Mouse (Mus musculus): ENCODE measurements around the gene Nlgn2. TPM values are rescaled to one million over a fixed set of nuclear protein-coding genes. Genes with fewer than 3 reads are reported as not detected.

Gene Nlgn2
- polyA plus RNA-seq, 1 experiment from 2014 or later: 31.3 TPM

DNA sequence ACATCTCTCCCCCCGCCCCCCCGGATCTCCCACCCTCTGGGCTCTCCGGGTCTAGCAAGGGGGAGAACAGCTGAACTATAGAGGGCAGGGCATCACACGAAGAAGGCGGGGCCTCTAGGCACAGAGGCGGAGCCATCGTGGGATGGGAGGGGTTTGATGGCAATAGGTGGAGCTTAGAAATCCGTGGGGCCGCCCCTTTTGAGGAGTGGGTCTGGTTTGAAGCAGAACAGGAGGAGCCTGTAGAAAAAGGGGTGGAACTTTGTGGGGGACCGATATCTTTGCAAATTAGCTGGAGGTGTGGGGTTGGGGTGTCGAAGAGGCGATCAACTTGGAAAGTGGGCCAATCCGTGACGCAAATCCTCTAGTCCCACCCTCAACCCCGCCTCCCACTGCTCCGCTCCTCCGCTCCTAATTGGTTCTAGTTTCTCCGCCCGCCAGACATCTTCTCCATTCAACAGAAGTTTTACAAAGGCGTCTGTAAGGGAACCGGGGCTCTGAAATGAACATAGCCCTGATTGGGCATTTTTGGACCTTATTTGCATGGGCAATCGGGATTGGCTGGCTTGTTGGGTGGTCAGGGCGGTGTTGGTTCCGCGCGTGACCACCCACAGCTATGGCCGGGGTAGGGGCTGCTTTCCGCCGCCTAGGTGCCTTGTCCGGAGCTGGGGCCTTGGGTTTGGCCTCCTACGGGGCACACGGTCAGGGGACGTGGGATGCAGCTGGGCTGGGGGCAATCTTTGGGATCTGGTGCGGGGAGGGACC lies 549 bp upstream of the Nlgn2 start, which contains the start of gene Tmem256:
Tmem256 (plus strand) TSS at position 563 of the 762 bp plus-strand sequence.
- Histone ChIP-seq H3K9me3 (ENCODE audit: control insufficient read depth, low read length) (no peaks in the 10 kb centered on the region), H3K4me2 (ENCODE audit: low read depth, low read length) (peak within 1 kb of the TSS; percentile 98), H3K27ac (ENCODE audit: low read depth, low read length) (peak within 1 kb of the TSS; percentile 97), H3K27me3 (ENCODE audit: control insufficient read depth, insufficient read depth, low read length) (no peaks in the 10 kb centered on the region), H3K4me3 (ENCODE audit: low read depth, low read length) (peak within 1 kb of the TSS; percentile 92), H3K9ac (replicated peaks; ENCODE audit: low read depth, low read length) (peak within 1 kb of the TSS; percentile 93), H3K36me3 (ENCODE audit: control insufficient read depth, insufficient read depth, low read length) (peaks cover 8% of the 10 kb centered on the region), H3K4me1 (ENCODE audit: control insufficient read depth, insufficient read depth, low read length) (peaks cover 29% of the 10 kb centered on the region)
- peak; percentile 89 for ATAC-seq (ENCODE audit: low read depth)
- 0% methylated on average over 34 of the region's 34 CpGs for WGBS

DNA sequence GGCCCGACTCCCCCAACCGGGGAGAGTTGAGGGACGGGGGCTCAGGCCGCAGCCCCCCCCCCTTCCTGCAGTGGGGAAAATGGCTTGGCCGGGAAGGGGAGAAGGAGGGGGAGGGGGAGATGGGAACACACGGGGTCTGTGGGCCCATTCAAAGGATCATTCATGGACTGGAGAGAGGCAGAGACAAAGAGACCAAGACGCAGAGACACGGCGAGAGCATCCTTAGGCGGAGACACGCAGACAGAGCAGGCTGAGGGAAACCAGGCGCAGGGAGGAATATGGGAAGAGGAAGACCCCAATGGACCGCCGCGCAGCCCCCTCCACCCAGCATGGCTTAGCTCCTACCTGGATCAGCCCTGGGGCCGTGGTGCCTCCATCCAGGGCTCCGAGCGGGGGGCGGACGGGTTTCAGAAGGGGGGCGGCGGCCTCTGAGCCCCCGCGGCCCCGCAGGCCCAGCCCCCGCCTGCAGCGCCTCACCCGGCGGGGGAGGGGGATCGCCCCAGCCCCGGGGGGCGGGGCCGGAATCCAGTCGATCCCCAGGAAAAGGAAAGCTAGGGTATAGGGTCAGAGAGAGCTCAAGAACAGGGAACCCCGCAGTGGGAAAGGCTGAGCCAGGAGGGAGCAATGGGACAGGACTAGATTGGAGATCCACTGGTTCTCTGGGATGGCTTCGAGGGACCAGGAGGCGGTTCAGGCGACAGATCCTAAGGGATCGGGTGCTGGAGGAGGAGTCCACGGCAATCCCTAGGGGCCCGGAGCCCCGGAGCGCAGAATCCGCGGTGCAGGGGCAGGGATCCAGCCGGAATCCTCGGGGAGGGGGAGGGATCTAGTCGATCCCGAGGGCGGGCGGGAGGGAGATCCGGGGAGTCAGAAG lies 644 bp downstream of the Nlgn2 start:
- Histone ChIP-seq H3K4me3 (ENCODE audit: low read depth, low read length) (peak overlapping the region; percentile 92), H3K27ac (ENCODE audit: low read depth, low read length) (peak overlapping the region; percentile 97), H3K36me3 (ENCODE audit: control insufficient read depth, insufficient read depth, low read length) (peaks cover 15% of the 10 kb centered on the region), H3K27me3 (ENCODE audit: control insufficient read depth, insufficient read depth, low read length) (no peaks in the 10 kb centered on the region), H3K4me2 (ENCODE audit: low read depth, low read length) (peak overlapping the region; percentile 98), H3K4me1 (ENCODE audit: control insufficient read depth, insufficient read depth, low read length) (peaks cover 29% of the 10 kb centered on the region), H3K9me3 (ENCODE audit: control insufficient read depth, low read length) (no peaks in the 10 kb centered on the region), H3K9ac (replicated peaks; ENCODE audit: low read depth, low read length) (peak overlapping the region; percentile 93)
- peak; percentile 3 for ATAC-seq (ENCODE audit: low read depth)
- 2% methylated on average over 44 of the region's 52 CpGs for WGBS

DNA sequence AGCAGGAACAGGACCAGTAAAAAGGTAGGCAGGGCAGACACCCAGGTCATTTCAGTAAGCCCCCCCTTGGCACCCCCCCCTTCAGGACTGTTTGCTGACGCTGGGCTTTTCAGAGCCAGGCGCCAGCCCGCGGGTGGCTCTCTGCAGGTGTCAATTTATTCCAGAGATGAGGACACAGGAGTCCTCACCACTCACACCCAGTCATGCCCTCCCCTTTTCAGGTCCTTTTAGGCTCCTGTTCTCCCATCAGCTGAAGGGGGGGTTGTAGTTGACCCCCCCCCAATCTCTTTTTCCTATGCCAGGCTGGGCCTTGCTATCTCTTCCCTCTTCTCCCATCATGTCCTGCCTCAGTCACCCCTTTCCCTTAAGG lies 1.6 kb downstream of the Nlgn2 start:
- Histone ChIP-seq H3K4me2 (ENCODE audit: low read depth, low read length) (peak overlapping the region; percentile 98), H3K27ac (ENCODE audit: low read depth, low read length) (peak overlapping the region; percentile 97), H3K9ac (replicated peaks; ENCODE audit: low read depth, low read length) (peak overlapping the region; percentile 93), H3K4me1 (ENCODE audit: control insufficient read depth, insufficient read depth, low read length) (peaks cover 29% of the 10 kb centered on the region), H3K36me3 (ENCODE audit: control insufficient read depth, insufficient read depth, low read length) (peaks cover 16% of the 10 kb centered on the region), H3K4me3 (ENCODE audit: low read depth, low read length) (peak overlapping the region; percentile 92), H3K9me3 (ENCODE audit: control insufficient read depth, low read length) (no peaks in the 10 kb centered on the region), H3K27me3 (ENCODE audit: control insufficient read depth, insufficient read depth, low read length) (no peaks in the 10 kb centered on the region)
- no peak for ATAC-seq (ENCODE audit: low read depth)
- WGBS: 4% methylated on average over 4 of the region's 4 CpGs

DNA sequence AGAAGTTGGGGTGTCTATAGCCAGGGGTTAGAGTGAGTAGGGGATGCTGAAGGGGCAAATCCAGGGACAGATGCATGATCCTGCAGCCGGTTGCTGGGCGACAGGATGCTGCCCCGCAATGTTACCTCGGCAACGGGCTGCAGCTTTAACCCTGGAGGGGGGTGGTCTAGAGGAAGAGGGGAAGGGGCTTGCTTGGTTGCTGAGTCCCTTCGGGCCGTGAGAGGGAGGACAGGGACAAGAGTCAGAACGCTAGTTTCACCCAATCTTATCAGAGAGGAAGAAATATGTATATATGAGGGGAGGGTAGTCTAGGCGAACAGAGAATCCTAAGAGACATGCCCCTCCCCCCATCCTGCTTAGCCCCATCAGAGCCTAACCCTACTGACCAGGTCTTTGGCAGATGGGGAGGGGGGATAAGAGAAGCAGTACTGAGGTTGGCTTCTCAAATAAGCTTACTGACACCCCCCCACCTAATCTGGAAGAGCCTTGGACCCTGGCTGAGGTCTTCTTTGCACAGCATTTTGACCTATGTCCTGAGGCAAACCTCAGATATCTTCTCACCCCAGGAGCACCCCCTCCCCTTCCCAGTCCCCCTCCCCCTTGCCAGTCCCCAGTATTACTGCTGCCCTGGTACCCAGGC lies 2.1 kb downstream of the Nlgn2 start:
- peak overlapping the region; percentile 92 for H3K4me3 ChIP-seq (ENCODE audit: low read depth, low read length)
- no peaks in the 10 kb centered on the region for H3K27me3 ChIP-seq (ENCODE audit: control insufficient read depth, insufficient read depth, low read length)
- no peak for ATAC-seq (ENCODE audit: low read depth)
- WGBS: 3% methylated on average over 9 of the region's 9 CpGs
- H3K9me3 ChIP-seq (ENCODE audit: control insufficient read depth, low read length): no peaks in the 10 kb centered on the region
- H3K27ac ChIP-seq (ENCODE audit: low read depth, low read length): peak overlapping the region; percentile 34
- peaks cover 29% of the 10 kb centered on the region for H3K4me1 ChIP-seq (ENCODE audit: control insufficient read depth, insufficient read depth, low read length)
- peak overlapping the region; percentile 93 for H3K9ac ChIP-seq (replicated peaks; ENCODE audit: low read depth, low read length)
- H3K4me2 ChIP-seq (ENCODE audit: low read depth, low read length): peak overlapping the region; percentile 98
- peaks cover 18% of the 10 kb centered on the region for H3K36me3 ChIP-seq (ENCODE audit: control insufficient read depth, insufficient read depth, low read length)

DNA sequence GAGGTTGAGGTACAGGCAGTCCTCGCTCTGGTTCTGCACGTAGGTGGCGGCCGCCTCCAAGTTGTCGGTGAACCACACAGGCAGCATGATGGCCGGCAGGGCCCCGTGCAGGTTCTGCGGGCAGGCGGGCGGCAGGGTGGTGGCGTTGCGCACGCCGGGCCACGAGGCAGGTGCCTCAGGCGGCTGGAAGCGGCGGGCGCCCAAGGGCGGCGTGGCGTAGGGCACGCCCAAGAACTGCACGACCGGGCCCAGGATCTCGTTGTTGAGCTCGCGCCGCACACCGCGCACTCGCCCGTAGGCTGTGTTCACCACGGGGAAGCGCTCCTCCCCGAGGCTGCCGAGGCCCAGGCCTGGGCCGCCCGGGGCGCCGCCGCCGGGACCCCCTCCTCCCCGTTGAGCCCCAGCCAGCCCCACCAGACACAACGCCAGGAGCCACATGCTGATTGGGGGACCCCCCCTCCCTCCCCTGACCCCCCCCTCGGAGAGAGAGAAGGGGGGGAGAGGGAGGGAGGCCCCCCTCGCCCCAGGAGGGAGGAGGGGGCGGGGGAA lies 3.5 kb downstream of the Nlgn2 start:
- Histone ChIP-seq H3K4me2 (ENCODE audit: low read depth, low read length) (peak overlapping the region; percentile 98), H3K27me3 (ENCODE audit: control insufficient read depth, insufficient read depth, low read length) (no peaks in the 10 kb centered on the region), H3K27ac (ENCODE audit: low read depth, low read length) (no peak overlapping the region), H3K36me3 (ENCODE audit: control insufficient read depth, insufficient read depth, low read length) (peaks cover 22% of the 10 kb centered on the region), H3K4me3 (ENCODE audit: low read depth, low read length) (peak overlapping the region; percentile 92), H3K4me1 (ENCODE audit: control insufficient read depth, insufficient read depth, low read length) (peaks cover 25% of the 10 kb centered on the region), H3K9me3 (ENCODE audit: control insufficient read depth, low read length) (no peaks in the 10 kb centered on the region), H3K9ac (replicated peaks; ENCODE audit: low read depth, low read length) (peak overlapping the region; percentile 93)
- no peak for ATAC-seq (ENCODE audit: low read depth)
- 7% methylated on average over 37 of the region's 48 CpGs for WGBS

DNA sequence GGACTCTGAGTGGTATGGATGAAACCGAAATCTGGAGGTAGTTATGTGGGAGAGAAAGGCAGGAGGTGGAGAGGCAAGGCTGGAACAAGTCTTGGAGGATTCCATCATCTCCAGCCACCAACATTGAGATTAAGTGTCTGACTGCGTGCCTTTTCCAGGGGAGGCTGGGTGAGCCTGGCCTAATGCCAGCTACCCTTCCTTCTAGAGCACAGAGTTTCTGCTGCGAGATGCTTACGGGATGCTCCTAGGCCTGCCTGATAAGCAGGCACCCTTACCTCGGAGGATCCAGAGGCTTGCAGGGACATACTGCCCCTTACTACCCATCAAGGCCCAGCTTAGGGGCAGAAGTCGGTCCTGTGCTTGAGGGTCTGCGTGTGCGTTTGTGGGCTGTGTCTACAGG lies 4.0 kb downstream of the Nlgn2 start:
- ATAC-seq (ENCODE audit: low read depth): no peak
- peak overlapping the region; percentile 93 for H3K9ac ChIP-seq (replicated peaks; ENCODE audit: low read depth, low read length)
- peak overlapping the region; percentile 92 for H3K4me3 ChIP-seq (ENCODE audit: low read depth, low read length)
- H3K27me3 ChIP-seq (ENCODE audit: control insufficient read depth, insufficient read depth, low read length): no peaks in the 10 kb centered on the region
- peaks cover 27% of the 10 kb centered on the region for H3K36me3 ChIP-seq (ENCODE audit: control insufficient read depth, insufficient read depth, low read length)
- peak overlapping the region; percentile 98 for H3K4me2 ChIP-seq (ENCODE audit: low read depth, low read length)
- peaks cover 24% of the 10 kb centered on the region for H3K4me1 ChIP-seq (ENCODE audit: control insufficient read depth, insufficient read depth, low read length)
- 49% methylated on average over 8 of the region's 8 CpGs for WGBS
- no peaks in the 10 kb centered on the region for H3K9me3 ChIP-seq (ENCODE audit: control insufficient read depth, low read length)
- no peak overlapping the region for H3K27ac ChIP-seq (ENCODE audit: low read depth, low read length)

DNA sequence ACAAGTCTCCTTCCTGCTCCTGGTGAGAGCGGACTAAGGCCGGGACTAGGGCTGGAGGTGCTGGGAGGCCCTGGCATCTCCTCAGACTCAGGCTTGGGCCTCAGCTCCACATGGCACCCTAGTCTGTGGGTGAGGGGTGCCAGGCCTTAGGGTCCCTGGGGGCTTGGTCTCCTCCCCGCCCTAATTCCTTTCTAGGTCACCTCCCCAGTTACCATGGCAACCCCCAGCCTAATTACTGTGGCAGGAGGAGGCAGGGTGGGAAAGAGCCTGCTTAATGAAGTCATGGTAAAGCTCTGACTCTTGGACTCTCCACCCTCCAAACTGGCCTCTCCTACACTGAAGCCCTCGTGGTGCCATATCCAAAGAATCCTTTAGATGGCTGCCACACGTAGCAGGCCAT lies 8.8 kb downstream of the Nlgn2 start:
- Histone ChIP-seq H3K9me3 (ENCODE audit: control insufficient read depth, low read length) (no peaks in the 10 kb centered on the region), H3K4me1 (ENCODE audit: control insufficient read depth, insufficient read depth, low read length) (peaks cover 6% of the 10 kb centered on the region), H3K4me2 (ENCODE audit: low read depth, low read length) (no peak overlapping the region), H3K36me3 (ENCODE audit: control insufficient read depth, insufficient read depth, low read length) (peaks cover 68% of the 10 kb centered on the region), H3K27ac (ENCODE audit: low read depth, low read length) (no peak overlapping the region), H3K4me3 (ENCODE audit: low read depth, low read length) (no peak overlapping the region), H3K27me3 (ENCODE audit: control insufficient read depth, insufficient read depth, low read length) (no peaks in the 10 kb centered on the region), H3K9ac (replicated peaks; ENCODE audit: low read depth, low read length) (no peak overlapping the region)
- WGBS: 56% methylated on average over 5 of the region's 5 CpGs
- ATAC-seq (ENCODE audit: low read depth): no peak

DNA sequence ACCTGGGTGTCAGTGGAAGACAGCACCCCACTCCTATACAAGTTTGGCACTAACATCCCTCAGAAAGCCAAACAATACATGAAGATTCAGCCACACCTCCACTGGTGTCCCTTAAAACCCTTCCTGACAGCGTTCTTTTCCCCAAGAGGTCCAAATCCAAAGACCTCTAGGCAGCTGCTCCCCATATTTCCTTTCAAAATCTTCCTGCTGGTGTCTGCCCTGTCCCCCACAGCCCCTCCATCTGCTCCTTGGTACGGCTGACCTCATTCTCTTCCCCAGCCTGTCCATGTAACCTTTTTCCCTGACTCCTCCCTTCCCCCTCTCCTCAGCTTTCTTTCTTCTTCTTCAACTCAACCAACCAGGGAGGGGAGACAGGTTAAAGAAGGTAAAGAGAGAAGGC lies 14.1 kb downstream of the Nlgn2 start:
- 83% methylated on average over 2 of the region's 2 CpGs for WGBS

More for the DNA sequence above, 14.1 kb downstream of the Nlgn2 start:
- no peak overlapping the region for H3K9ac ChIP-seq (replicated peaks; ENCODE audit: low read depth, low read length)
- H3K27me3 ChIP-seq (ENCODE audit: control insufficient read depth, insufficient read depth, low read length): no peaks in the 10 kb centered on the region
- ATAC-seq (ENCODE audit: low read depth): no peak
- H3K9me3 ChIP-seq (ENCODE audit: control insufficient read depth, low read length): no peaks in the 10 kb centered on the region
- no peaks in the 10 kb centered on the region for H3K4me1 ChIP-seq (ENCODE audit: control insufficient read depth, insufficient read depth, low read length)
- no peak overlapping the region for H3K4me3 ChIP-seq (ENCODE audit: low read depth, low read length)
- no peak overlapping the region for H3K4me2 ChIP-seq (ENCODE audit: low read depth, low read length)
- H3K36me3 ChIP-seq (ENCODE audit: control insufficient read depth, insufficient read depth, low read length): peaks cover 41% of the 10 kb centered on the region
- no peak overlapping the region for H3K27ac ChIP-seq (ENCODE audit: low read depth, low read length)
